Mouse (Mus musculus) adrenal gland, adult 8-10 months (tissue): Measurements from ENCODE around the gene Syt14. TPM values are rescaled to one million over a fixed set of nuclear protein-coding genes. Genes with fewer than 3 reads are reported as not detected.

Source experiments
- DNase-seq: peaks from one replicate; pipeline ENCODE4 v3.0.0; 2022
- total RNA-seq, 4 experiments: library from RNA; stranded (reverse); gene quantifications; 2 replicates each; pipeline ENCODE4 v1.2.4; 2022

Gene Syt14
- total RNA-seq = 10 to 100 TPM; 12.0 to 15.9 (median 14.8) TPM

- peak; percentile 73 for DNase-seq
These were observed at the start of gene Syt14 for GRCm38 (mm10) chr1:193035371-193036238. Gene Syt14 (minus strand): TSS chr1:193035775.

DNA sequence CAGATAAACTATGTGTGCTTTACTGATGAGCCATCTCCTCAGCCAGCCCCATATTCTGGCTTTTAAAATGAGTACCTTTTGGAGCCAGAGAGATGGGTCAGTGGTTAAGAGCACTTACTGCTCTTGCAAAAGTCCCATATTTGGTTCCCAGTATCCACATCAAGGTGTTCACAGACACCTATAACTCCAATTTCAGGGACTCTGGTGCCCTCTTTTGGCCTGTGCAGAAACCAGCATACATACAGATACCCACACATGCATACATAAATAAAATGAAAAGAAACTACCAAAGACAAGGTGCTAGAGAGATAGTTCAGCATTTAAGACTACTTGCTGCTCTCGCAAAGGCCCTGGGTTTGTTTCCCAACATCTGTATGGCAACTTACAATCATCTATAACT, 48.4 kb upstream of the Syt14 start:
- no peak for DNase-seq

GRCm38 (mm10) chr1:193083051-193083450, 47.5 kb upstream of the Syt14 start:
- no peak for DNase-seq

DNA sequence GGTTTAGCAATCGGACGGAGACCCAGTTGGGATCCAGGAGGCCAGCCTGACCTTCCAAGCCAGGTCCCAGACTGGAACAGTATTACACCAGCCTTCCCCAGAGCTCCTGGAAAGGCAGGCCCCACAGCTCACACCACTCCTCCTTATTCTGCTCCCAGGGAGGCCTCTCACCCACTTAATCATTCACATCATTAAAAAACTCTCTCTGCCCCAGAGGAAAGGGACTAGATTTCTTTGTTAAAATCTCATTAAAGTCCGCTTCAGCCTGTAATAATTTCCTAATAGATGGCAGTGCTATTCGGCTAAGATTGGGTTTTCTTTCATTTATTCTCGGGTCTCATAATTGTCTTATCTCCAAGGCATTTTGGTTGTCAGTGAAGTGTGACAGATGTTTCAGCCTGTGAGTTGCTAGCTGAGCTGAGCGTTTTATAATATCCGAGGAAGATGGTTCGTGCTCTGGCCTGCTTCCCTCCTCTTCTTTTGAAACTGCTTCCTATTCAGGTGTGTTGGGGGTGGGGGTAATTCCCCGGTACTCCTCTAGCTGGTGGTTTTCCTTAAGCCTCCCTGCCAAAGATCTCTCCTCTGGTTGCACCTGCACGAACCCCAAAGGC, 46.8 kb upstream of the Syt14 start:
- DNase-seq = no peak

DNA sequence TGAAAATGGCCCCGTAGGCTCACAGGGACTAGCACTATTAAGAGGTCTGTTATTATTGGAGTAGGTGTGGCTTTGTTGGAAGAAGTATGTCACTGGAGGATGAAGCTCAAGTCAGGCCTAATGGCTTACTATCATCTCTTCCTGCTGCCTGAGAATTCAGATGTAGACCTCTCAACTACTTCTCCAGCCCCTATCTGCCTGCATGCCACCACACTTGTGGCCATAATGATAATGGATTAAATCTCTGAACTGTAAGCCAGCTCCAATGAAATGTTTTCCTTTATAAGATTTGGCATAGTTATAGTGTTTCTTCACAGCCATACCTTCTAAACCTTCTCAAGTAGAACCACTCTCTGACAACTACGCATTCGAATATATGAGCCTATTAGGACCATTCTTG, 27.0 kb upstream of the Syt14 start:
- no peak for DNase-seq

DNA sequence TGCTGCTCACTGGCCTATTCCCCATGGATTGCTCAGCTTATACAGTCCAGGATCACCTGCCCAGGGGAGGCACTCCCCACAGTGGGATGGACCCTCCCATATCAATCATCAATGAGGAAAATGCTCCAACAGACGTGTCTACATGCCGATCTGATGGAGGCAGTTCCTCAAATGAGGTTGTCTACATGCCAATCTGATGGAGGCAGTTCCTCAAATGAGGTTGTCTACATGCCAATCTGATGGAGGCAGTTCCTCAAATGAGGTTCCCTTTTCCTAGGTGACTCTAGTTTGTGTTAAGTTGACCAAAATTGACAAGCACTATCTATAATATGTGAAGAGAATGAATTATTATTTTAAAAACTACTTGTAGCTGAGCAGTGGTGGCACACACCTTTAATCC, 24.6 kb upstream of the Syt14 start:
- DNase-seq = no peak

DNA sequence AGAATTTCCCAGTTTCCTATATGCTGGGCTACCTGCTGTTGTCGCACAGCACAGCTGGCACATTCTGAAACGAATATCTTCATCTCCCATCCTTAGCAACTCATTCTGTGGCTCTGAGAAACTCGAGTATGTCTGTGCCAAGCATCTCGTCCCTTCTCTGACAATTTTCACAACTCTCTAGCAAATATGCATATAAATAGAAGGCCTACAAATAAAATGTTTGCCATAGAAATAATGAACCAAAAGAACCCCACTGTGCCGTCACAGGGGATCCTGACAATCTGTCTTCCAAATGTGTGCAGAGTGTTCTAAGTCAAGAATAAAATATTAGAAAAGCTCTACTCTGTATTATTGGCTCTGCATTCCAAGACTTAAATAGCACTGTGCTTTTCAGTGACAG, 24.0 kb upstream of the Syt14 start:
- DNase-seq = no peak

GRCm38 (mm10) chr1:193054401-193054800, 18.8 kb upstream of the Syt14 start:
- peak; percentile 24 for DNase-seq

- no peak for DNase-seq
These were observed 17.5 kb upstream of the Syt14 start for GRCm38 (mm10) chr1:193053065-193053464.

- no peak for DNase-seq
These were observed 12.0 kb upstream of the Syt14 start for GRCm38 (mm10) chr1:193047616-193048015.

GRCm38 (mm10) chr1:193042760-193043295, 7.3 kb upstream of the Syt14 start:
- DNase-seq = no peak

GRCm38 (mm10) chr1:193034951-193035370, 614 bp downstream of the Syt14 start:
- DNase-seq = no peak

DNA sequence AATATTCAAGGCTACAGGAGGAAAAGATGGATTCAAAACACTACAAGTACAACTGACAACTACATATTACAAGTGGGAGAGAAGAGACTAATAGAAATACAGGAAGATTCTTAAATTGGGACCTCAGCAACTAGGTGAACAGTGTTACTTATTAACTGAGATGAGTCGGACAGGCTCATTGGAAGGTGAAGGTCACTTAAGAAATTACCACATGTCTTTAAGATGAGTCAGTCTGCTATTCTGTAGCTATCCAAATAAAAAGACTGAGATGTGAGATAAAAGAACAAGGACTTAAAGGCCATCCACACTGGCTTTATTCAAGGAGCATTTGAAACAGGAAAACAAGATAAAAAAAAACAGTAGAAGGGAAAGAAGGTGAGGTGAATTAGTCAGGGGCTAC, 11.3 kb downstream of the Syt14 start:
- no peak for DNase-seq

DNA sequence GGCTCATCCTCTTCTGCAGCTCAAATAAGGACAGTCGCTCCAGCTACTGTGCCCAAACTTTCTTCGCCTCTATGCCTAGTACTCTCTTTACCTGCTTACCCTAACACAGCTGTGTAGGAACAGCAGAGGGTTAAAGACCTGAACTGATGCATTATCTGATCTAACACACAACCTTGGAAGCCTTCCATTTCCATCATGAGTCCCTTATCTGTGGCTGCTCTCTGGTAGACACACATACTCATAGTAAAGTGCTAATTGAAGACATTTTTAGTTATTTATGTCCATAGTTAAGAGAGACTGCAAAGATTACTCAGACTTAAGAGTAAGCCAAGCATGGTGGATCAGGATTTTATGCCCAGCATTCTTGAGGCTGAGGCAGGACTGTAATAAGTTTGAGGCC, 23.2 kb downstream of the Syt14 start:
- no peak for DNase-seq

DNA sequence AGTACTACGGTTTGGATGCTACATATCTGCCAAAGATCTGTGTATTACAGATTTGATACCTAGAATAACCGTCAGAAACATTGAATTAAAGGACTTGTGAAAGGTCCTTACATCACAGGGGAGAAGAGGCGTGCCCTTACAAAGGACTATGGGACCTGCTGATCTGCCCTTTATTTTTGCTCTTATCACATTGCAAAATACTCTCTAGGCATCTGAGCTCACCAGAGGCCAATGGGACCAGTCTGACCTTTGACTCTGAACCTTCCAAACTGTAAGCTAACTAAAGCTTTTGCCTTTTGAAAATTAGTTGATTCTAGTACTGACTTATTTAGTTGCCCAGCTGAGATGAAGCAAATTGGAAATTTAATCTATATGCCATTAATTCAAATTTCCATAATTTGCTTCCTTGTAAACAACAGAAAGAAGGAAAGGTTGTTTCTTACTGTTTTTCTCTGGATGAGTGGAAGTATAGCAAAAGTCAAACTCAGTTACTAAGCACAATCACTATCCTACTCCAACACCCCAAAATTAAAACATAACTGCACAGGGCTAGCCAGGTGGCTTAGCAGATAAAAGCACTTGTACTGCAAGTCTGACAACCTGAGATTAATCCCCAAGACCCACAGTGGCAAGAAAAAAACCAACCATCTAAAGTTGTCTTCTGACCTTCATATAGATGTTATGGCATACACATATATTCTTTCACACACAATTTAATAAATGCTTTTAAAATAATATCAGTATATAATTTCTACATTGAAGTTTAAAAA, 24.4 kb downstream of the Syt14 start:
- DNase-seq = no peak

GRCm38 (mm10) chr1:193004581-193004980, 31.0 kb downstream of the Syt14 start:
- DNase-seq = no peak

DNA sequence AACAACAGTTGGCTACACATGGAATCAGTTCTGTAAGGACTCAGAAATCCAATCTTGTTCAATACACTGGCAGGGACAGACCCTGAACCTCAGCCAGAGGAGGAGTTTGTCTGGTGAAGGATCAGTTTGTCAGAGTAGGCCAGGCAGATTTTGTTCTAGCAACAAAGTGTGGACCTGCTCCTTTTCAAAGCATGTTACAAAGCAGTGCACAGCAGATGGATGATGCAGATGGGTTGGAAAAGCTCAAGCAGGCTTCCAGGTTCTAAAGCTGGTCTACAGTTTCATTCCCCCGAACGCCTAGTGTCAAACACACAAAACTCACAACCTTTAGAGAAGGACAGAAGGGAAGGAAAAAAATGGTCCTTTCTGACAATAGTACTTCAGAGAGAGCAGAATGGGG, 31.6 kb downstream of the Syt14 start:
- DNase-seq = no peak

- DNase-seq = no peak
These were observed 33.3 kb downstream of the Syt14 start for GRCm38 (mm10) chr1:193002307-193002706.

- no peak for DNase-seq
These were observed 34.0 kb downstream of the Syt14 start for GRCm38 (mm10) chr1:193001587-193001986.

GRCm38 (mm10) chr1:193000908-193001307, 34.7 kb downstream of the Syt14 start:
- no peak for DNase-seq

DNA sequence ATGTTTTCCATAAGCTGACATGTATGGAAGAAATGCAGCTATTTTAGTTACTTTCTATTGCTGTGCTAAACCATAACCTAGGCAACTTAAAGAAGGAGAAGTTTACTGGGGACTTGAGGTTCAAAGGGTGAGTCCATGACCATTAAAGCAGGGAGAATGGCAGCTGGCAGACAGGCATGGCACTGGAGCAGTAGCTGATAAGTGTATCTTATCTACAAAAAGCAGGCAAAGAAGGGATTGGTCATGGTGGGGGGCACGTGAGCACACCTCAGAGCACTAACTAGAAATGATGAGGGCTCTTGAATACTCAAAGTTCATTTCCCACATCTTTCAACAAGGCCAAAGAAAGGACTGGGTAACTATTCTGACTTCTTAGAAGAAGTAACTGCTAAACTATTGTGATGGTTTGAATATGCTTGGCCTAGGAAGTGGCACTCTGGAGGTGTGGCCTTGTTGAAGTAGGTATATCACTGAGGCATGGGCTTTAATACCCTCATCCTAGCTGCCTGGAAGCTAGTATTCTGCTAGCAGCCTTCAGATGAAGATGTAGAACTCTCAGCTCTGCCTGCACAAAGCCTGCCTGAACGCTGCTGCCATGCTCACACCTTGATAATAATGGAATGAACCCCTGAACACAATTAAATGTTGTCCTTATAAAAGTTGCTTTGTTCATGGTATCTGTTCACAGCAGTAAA, 41.2 kb downstream of the Syt14 start:
- no peak for DNase-seq

- DNase-seq = no peak
These were observed 42.1 kb downstream of the Syt14 start for GRCm38 (mm10) chr1:192993491-192993890.
